Mouse (Mus musculus) adrenal gland, adult 8-10 months (tissue): ENCODE results near the gene Iqcf1. TPM values are rescaled to one million over a fixed set of nuclear protein-coding genes. Genes with fewer than 3 reads are reported as not detected.

Source experiments
- DNase-seq: peaks from one replicate; pipeline ENCODE4 v3.0.0; 2022
- total RNA-seq, 4 experiments: library from RNA; stranded (reverse); gene quantifications; 2 replicates each; pipeline ENCODE4 v1.2.4; 2022

The Iqcf1 gene
- total RNA-seq, 4 experiments from 2014 or later, result not detected

DNA sequence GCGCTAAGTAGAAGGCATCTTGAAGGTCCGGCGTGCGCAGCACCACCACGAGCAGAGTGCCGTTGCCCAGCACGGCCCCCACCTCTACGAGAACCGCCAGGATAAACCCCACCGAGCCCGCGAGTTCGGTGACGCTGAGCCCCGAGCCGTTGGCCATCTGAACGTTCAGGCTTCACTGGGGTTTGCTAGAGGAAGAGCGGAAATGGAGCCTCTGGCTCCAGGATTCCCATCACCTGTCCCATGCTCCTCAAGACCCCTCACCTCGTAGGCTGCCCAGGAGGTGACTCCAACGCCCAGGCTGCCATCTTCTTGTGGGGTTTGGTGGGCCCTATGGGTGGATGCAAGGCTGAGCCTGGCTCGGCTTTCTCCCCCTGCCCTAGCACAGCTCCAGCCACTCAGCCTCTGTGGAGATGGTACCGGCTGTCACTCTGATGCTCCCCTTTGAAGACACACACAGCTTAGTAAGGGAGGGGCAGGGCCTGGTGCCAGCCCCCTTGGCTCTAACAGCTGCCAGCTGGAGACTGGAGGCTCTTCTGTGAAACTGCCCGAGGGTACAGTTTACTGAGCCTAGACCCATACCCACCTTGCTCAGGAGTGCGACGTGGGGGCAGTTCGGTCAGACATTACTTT is 34.1 kb upstream of the Iqcf1 start, which contains the start of gene Gpr62:
Gene Gpr62, minus strand, starts transcription at position 368 of the 630 bp plus-strand sequence.
- DNase-seq, result no peak

- DNase-seq, result no peak
Measured at GRCm38 (mm10) chr9:106466721-106467120, 33.0 kb upstream of the Iqcf1 start.

DNA sequence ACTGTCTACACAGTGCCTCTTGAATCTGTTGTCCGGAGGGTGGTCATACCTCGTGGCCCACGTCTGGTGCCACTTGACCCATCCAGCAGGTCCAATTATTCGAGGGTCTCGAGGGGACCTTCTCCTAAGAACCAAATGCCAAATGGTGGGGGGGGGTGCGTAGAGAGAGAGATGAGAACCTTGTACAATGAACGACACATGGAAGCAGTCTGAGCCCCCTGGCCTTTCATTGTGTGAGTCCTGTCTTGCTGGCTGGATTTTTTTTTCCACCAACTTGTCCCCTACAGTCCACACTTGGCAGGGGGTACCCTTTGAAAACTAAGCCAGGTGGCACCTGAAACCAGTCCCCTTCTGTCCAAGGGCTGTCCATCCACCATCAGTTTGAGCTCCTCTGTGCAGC is 32.0 kb upstream of the Iqcf1 start:
- DNase-seq, result no peak

DNA sequence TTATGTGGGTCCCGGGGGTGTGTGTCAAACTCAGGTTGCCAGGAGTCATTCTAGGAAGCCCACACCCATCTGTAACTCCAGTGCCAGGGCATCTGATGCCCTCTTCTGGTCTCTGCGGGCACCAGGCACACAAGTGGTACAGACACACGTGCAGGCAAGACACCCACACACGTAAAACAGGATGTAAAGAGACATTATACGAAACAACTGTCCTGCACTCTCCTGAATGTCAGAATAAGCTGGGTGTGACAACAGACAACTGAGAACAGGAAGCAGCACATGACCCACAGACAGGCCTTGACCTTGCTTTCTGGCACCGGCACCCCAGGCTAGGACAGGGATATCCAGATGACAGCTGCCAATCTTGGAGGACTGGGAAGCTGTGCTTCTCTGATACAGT is 30.4 kb upstream of the Iqcf1 start:
- DNase-seq, result no peak

- no peak for DNase-seq
Measured at GRCm38 (mm10) chr9:106469776-106470175, 30.0 kb upstream of the Iqcf1 start.

DNA sequence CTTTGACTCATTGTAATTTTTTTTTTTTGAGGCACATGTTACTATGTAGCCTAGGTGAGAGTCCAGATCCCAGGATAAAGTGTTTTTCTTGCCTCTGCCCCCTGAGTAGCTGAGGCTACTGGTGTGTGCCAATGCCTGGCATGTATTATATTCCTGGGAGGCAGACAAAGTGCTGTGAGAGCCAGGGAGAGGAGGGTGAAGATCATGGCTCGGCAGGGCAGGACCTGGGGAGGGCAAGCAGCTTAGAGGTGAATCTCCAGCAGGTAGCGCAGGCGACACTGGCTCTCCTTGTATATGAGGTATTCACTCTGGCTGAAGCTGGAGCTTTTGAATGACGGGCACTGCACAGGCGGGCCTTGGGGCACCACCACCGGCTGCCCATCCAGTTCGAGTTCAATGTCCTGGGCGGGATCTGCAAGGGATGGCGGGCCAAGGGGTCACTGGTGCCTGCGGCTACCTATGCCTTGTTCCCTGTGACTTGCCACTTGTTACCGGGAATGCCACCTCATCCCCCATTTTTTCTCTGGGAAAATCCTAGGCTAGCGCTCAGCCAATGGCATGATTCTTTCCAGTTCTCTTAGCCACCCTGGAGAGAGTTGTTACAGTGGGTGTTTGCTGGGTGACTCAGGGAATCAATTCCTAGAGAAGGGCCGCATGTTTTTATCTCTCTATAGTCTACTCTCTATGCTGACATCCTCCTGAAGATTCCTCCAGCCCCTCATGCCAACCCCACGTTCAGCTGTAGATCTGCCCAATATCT is 28.6 kb upstream of the Iqcf1 start:
- DNase-seq, result peak; percentile 1

GRCm38 (mm10) chr9:106471892-106472291 is 27.9 kb upstream of the Iqcf1 start:
- peak; percentile 58 for DNase-seq

DNA sequence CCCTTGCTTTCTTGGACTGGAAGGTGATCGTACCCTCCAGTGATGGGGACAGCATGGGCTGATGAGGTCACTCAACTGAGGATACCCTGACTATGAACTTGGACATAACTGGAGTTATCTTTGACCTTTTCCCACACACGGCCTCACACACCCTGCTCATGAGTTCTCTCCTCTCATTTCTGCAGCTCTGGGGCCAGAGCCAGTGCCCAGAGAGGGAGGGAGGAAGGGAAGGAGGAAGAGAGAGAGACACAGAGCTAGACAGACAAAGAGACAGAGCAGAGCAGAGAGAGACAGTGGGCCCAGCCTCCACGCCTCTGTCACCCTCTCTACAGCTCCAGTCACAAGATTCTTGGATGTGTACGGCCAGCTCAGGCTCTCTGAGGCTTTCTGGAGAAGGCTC is 27.4 kb upstream of the Iqcf1 start:
- no peak for DNase-seq

- DNase-seq, result peak; percentile 14
Measured at GRCm38 (mm10) chr9:106473081-106473752, 26.6 kb upstream of the Iqcf1 start.

DNA sequence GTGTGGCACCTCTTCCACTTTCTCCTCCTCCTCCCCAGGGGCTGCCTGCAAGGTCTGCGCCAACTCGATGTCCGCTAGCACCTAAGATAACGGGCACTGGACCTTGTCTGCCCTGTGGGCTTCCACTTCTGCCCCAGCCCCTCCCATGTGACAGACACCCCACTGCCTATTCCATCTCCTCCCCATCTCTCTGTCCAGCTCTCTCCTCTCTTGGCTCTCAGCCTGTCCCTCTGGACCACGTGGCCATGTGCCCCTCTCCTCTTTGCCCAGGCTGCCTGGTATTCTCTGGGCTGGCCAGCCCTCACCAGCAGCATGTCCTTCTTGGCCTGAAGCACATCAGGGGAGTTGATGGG is 26.0 kb upstream of the Iqcf1 start:
- DNase-seq, result peak; percentile 7

DNA sequence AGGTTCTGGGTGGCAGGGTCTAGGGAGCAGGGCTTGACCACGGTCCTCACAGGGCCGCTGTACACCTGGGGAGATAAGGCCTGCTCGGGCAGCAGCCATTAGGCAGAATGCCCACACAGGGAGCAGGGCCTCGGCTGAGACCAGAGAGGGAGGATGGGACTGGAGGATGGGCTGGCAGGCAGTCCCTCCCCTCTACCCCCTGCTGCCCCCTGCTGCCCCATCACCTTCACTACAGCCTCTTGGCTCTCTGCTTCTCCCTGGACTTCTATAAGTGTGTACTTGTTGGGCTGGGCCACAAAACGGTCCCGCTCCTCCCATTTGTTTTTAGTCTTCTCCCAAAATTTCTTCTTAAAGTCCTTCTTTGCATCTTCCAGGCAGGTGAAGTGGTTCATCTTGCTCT is 25.3 kb upstream of the Iqcf1 start:
- DNase-seq, result peak; percentile 45

GRCm38 (mm10) chr9:106475046-106475445 is 24.7 kb upstream of the Iqcf1 start:
- peak; percentile 29 for DNase-seq

- DNase-seq, result peak; percentile 23
Measured at GRCm38 (mm10) chr9:106475663-106476001, 24.1 kb upstream of the Iqcf1 start, which contains the start of gene Rrp9. Rrp9 (plus strand) TSS chr9:106475963.

- DNase-seq, result peak; percentile 66
Measured at GRCm38 (mm10) chr9:106476002-106476923, 23.5 kb upstream of the Iqcf1 start.

- peak; percentile 100 for DNase-seq
Measured at GRCm38 (mm10) chr9:106476924-106477484, 22.8 kb upstream of the Iqcf1 start, which contains the start of gene Parp3. Parp3 (minus strand) TSS chr9:106476949.

- peak; percentile 5 for DNase-seq
Measured at GRCm38 (mm10) chr9:106477649-106478048, 22.1 kb upstream of the Iqcf1 start.

GRCm38 (mm10) chr9:106478101-106478500 is 21.7 kb upstream of the Iqcf1 start:
- no peak for DNase-seq

DNA sequence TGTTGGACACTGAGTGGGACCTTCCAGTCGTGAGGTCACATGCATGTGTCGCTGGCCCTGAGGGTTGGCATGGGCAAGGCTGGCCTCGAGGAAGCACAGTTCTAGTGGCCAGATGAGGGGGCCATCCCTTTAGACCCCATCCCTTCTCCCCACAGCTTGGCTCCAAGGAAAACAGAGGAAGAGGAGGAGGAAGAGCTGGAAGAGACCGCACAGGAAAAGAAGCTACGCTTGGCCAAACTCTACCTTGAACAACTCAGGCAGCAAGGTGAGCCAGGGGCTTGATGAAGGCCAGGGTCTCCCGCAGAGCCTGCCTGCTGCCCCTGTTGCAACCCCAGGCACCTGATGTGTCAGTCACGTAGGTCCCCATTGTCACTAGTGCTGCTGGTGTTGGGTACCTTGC is 19.2 kb upstream of the Iqcf1 start:
- no peak for DNase-seq

DNA sequence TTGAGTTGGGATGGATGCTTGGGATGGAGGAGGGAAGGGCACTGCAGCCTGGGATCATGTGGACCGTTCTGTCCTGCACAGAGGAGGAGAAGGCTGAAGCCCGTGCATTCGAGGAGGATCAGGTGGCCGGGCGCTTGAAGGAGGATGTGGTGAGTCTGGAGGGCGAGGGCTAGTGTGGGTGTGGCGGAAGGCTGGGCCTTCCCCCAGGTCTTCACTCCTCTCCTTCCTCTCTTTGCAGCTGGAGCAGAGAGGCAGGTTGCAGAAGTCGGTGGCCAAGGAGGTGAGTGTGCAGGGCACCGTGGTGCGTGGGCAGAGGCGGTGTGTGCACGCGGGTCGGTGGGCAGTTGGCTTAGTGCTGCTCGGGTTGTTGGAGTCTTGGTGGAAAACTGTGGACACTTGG is 18.7 kb upstream of the Iqcf1 start:
- DNase-seq, result no peak

DNA sequence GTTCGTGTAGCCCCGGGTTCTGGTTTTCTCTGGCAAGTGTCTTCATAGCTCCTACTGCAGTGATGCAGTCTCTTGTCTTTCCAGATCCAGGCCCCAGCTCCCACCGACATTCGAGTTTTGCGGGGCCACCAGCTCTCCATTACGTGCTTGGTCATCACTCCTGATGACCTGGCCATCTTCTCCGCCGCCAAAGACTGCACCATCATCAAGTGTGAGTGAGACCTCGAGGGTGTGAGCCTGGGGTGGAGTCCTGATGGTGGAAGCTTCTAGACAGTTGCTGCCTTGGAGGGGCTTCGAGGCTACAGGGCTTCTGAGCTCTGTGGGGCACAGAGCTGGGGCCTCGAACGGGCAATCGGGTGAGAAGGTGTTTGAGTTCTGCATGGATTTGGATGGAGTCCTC is 18.1 kb upstream of the Iqcf1 start:
- DNase-seq, result no peak

- no peak for DNase-seq
Measured at GRCm38 (mm10) chr9:106482578-106483115, 17.1 kb upstream of the Iqcf1 start.

DNA sequence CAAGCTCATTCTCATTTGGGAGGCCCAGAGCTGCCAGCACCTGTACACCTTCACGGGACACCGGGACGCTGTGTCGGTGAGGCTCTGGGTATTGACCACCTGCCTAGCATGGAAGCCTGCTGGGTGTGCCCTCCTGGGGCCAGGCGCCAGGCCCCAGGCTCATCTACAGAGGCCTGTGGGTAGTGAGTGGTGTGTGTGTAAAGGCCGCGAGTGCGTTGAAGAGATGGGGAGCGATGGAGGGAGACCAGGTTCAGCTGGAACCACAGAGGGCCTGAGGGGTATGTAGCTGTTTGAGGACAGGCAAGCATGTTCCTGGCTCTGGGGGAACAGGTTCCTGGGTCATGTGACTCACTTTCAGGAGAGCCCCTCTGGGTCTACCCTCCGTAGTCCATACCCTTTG is 16.6 kb upstream of the Iqcf1 start:
- no peak for DNase-seq
